Mouse (Mus musculus) gastrocnemius, postnatal 36 days (tissue): Measurements from ENCODE around the gene Pitx3. TPM values are rescaled to one million over a fixed set of nuclear protein-coding genes. Genes with fewer than 3 reads are reported as not detected.
"Not testable (repeated sequence)": the region's sequence is repeated elsewhere in the genome, so short reads cannot be mapped to it uniquely, and the experiment has no call there.

Experiments
- DNase-seq, 2 experiments: peaks; one replicate each; pipeline ENCODE4 v3.0.0; 2022
- intact Hi-C: fragments of 180-260 bp; cut with DNase I; formaldehyde crosslinking; loops from one replicate; pipeline ENCODE4 v1.15.1; 2025
- total RNA-seq, 2 experiments: library from RNA; stranded (reverse); gene quantifications; 2 replicates each; pipeline ENCODE4 v1.2.3; 2021

The Pitx3 gene
- total RNA-seq, 2 experiments from 2014 or later = 5.0 to 9.7 TPM

DNA sequence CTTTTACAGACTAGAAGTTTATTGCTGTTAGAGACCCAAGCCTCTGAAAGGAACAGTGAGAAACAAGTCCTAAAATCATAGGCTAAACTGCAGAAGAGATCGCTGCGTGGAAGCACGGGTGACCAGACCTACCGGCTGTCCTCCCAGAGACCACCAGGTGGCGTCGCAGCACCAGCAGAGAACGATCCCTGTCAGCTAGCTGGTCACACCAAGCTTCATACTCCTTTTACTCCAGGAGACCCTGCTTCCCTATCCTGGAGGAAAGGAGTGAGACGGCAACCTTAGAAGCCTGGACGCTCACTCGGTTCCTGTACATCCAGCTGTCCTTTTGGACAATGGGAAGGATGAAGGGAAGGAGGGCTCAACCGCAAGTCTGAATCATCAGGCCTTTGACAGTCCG, 12.8 kb downstream of the Pitx3 start:
- intact Hi-C loops = loop anchor here (1.0 kb wide), 1 partner anchor 118 kb away; no protein-coding TSS in a partner anchor
- peak; percentile 88 to 89 for DNase-seq

DNA sequence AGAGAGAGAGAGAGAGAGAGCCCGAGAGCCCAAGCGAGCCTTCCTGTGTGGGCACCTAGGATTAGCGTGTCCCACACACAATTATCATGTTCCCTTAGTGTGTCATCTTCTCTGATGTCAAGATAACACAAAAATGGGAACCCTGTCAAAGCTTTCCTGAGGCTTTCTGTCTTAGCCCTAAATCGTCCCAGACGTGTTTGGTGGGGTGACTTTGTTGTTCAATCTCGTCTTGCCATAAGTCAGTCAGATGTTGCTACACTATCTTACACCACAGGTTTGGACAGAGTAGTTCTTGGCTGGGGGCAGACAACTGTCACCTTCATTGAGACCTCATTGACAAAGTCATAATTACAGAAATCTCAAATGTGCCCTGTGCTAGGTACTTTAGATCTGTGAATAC, 15.5 kb downstream of the Pitx3 start:
- intact Hi-C loops = no loop called here
- no peak for DNase-seq

DNA sequence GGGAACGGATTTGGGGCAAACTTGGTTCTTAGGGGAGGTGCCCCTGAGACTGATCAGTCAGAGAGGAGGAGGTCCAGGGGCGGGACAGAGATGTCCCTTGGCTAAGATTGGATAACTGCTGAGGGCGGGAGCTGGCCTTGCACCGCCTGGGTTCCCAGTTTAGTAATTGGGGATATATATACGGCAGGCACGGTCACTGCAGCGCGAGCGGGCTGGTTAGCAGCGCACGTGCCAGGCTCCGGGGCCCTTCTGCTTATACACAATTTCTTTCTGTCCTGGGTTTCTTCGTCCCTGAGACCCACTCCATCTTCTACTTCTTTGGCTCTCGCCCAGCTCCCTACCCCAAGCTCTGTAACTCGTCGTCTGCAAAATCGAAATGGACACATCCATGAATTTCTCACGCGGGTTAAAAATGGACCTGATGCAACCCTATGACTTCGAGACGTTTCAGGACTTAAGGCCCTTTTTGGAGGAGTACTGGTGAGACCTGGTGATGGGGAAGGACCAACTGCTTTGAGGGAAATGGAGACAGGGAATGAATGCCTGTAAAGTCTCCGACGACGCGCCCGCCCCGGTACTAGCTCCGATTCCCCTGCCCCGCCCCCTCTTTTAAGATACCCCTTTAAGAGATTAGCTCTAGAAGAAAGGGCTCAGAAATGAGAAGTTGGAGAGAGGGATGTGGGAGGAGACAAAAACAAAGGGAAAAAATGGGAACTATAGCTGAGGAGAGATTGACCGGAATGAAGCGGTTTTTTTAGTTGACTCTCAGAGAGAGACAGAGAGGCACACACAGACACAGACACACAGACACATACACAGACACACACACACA, 16.2 kb downstream of the Pitx3 start, which contains the start of gene Elovl3:
Gene Elovl3, plus strand, starts transcription at position 204 of the 832 bp plus-strand sequence.
- intact Hi-C loops = no loop called here
- DNase-seq = no peak

GRCm38 (mm10) chr19:46131283-46131682, 16.8 kb downstream of the Pitx3 start:
- intact Hi-C loops = no loop called here
- no peak for DNase-seq

DNA sequence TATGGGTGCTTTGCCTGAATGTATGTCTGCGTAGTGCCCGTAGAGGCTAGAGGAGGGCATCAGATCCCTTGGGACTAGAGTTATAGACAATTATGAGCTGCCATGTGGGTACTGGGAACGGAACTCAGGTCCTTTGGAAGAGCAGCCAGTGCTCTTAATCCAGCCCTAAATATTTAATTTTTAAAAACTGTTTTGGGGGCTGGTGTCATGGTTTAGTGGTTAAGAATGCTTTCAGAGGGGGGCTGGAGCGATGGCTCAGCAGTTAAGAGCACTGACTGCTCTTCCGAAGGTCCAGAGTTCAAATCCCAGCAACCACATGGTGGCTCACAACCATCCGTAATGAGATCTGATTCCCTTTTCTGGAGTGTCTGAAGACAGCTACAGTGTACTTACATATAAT, 18.4 kb downstream of the Pitx3 start:
- DNase-seq, intact Hi-C loops: not testable (repeated sequence)

- DNase-seq = no peak
- intact Hi-C loops = no loop called here
Measured at GRCm38 (mm10) chr19:46126301-46126700, 21.8 kb downstream of the Pitx3 start.

GRCm38 (mm10) chr19:46124651-46125050, 23.5 kb downstream of the Pitx3 start:
- intact Hi-C loops = no loop called here
- DNase-seq = no peak

- DNase-seq = no peak
- intact Hi-C loops = no loop called here
Measured at GRCm38 (mm10) chr19:46123876-46124275, 24.2 kb downstream of the Pitx3 start.

DNA sequence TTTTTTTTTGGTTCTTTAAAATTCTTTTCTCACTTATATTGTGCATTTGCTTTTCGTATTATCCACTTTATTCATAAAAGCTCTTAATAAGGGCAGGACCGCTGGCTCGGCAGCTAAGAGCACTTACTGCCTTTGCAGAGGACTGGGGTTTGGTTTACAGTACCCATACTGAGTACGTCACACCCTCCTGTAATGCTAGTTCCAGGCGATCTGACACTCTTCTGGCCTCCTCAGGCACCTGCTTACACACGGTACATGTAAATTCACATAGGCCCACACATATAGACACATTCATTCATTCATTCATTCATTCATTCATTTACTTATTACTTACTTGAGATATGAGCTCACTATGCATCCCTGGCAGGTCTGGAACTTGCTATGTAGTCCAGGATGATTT, 27.3 kb downstream of the Pitx3 start:
- no peak for DNase-seq
- intact Hi-C loops = no loop called here

- intact Hi-C loops = no loop called here
- no peak for DNase-seq
Measured at GRCm38 (mm10) chr19:46119458-46119857, 28.7 kb downstream of the Pitx3 start.

DNA sequence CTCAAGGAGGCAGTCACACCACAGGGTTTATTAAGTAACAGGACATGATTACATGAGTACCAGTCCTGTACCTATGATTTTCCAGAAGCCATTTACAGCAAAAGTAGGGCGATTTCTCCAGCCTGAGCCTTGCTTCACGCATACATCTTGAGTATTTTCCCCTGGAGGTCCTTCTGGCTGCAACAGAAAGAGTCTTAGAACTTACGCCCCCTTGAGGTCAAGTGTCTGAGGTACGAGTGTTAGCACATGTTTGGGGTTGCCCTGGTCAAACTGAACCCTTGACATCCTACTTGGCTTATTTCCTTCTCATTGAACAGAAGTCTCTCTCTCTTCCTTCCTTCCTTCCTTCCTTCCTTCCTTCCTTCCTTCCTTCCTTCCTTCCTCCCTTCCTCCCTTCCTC, 33.5 kb downstream of the Pitx3 start:
- intact Hi-C loops = no loop called here
- no peak for DNase-seq

DNA sequence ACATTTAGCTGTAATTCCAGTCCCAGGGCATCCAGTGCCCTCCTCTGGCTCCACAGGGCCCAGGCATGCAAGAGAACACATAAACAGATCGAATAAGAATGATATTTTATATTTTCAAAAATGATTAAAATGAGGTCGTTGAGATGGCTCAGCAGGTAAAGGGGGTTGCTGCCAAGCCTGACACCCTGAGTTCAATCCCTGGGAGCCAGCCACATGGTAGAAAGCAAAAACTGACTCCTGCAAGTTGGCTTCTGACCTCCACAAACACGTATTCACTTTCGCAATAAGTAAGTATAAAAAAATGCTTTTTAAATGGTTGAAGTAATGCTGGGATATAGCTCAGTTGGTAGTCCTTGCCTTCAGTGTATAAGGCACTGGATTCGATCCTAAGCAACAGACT, 37.3 kb downstream of the Pitx3 start:
- intact Hi-C loops = no loop called here
- DNase-seq = no peak

GRCm38 (mm10) chr19:46110214-46110613, 37.9 kb downstream of the Pitx3 start:
- no peak for DNase-seq
- intact Hi-C loops = no loop called here

DNA sequence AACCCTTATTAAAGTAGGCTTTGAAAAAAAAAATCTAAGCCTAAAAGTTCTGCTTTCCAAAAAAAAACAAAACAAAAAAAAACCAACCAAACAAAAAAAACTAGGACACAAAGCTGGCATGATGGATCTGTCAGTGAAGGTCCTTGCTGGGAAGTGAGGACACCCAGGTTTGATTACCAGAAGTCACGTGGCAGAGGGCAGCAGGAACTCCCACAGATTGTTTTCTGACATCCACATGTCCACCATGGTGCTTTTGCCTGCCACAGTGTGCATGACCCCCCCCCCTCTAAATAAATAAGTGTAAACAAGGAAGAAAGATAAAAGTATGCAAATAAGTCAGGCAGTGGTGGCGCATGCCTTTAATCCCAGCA, 44.0 kb downstream of the Pitx3 start:
- DNase-seq = no peak
- intact Hi-C loops = no loop called here

GRCm38 (mm10) chr19:46103437-46104186, 44.5 kb downstream of the Pitx3 start:
- DNase-seq = no peak
- intact Hi-C loops = no loop called here

DNA sequence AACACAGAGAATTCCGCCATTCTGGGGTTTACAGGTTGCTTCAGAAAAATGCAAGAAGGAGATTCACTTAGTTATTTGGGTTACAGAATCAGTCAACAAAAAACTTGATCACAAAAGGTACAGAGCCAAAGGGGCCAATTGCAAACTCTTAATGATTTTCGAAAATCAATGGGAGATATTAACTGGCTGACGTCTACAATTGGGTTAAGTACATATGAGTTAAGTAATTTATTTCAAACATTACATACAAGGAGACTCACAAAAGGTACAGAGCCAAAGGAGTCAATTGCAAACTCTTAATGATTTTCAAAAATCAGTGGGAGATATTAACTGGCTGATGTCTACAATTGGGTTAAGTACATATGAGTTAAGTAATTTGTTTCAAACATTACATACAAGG, 48.6 kb downstream of the Pitx3 start:
- intact Hi-C loops = no loop called here
- DNase-seq = no peak

- no peak for DNase-seq
- intact Hi-C loops = no loop called here
Measured at GRCm38 (mm10) chr19:46096396-46096795, 51.7 kb downstream of the Pitx3 start.

DNA sequence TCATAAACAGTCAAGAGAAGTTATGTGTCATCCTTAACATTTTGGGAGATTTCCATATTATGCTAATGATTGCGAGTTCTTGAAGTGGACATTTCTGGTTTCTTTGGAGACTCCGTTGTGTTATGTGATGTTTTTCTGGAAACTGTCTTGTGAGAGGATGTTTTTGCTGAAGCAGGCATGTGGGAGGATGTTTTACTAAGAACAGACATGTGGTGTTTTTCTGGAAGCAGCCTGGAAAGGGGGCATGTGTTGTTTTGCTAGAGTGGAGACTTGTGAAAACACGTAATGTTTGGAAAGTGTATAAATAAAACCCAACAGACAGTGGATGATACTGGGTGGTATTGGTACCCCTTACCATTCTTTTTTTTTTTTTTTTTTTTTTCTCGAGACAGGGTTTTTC, 52.8 kb downstream of the Pitx3 start:
- intact Hi-C loops = no loop called here
- no peak for DNase-seq

DNA sequence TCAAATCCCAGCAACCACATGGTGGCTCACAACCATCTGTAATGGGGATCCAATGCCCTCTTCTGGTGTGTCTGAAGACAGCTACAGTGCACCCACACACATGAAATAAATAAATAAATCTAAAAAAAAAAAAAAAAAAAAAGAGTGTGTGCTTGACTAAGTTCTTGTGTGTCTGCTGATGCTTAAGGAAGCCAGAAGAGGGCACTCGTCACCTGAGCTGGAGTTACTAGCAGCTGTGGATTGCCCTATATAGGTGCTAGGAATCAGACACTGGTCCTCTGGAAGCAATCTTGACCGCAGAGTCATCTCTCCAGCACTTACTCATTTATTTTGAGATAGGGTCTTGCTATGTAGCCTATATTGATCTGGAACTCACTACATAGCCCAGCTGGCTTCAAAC, 54.0 kb downstream of the Pitx3 start:
- intact Hi-C loops = no loop called here
- DNase-seq = no peak

- intact Hi-C loops = no loop called here
- DNase-seq = no peak
Measured at GRCm38 (mm10) chr19:46091641-46092040, 56.5 kb downstream of the Pitx3 start.

DNA sequence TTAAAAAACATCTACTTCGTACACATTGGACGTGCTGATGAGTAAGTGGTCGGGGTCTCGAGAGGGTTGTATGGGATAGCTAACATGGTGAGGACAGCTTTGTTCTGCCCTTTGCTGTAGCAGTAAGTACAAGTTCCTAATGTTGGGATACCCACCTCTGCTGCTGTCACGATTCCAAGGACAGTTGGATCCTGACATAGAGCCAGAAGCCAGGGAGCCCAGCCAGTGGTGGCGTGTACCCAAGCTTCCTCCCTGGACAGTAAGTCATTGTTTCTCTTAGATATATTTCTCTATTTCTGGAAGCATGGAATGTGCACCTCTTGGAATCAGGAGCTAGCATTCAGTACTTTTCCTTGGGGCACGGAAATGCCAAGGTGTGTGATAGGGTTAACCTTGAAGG, 60.3 kb downstream of the Pitx3 start:
- peak in 1 of 2 experiments; percentile 40 for DNase-seq

DNA sequence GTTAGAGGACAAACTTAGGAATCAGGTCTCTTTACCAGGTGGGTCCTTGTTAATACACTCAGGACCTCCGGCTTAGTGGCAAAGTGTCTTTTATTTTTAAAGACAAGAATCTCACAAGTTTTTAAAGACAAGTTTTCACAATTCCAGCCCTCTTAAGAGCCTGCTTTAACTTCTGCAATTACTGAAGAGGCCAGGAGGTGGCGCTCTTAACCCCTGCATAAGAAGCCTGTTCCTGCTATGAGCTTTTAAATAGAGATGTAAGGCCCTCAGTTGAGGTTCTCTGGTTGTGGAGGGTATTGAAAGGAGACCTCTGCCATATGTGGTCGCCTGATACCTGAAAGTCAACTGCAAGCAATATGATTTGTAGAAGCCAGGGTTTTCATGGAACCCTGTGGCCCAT, 61.8 kb downstream of the Pitx3 start:
- DNase-seq = no peak

More for the DNA sequence above, 60.3 kb downstream of the Pitx3 start:
- intact Hi-C loops = loop anchor here (2.0 to 5.0 kb wide), 2 partner anchors 167 to 219 kb away; no protein-coding TSS in a partner anchor

More for the DNA sequence above, 61.8 kb downstream of the Pitx3 start:
- intact Hi-C loops = loop anchor here (2.0 to 5.0 kb wide), 2 partner anchors 168 to 221 kb away; no protein-coding TSS in a partner anchor
